In genomic region chr1:84697136-84697535, GRCm38 (mm10) we compare ENCODE assay signal across 10 mouse cellular contexts. TPM values are rescaled to one million over a fixed set of nuclear protein-coding genes. Genes with fewer than 3 reads are reported as not detected.
A peak's percentile ranks its signal among the peaks of the same experiment; 100 is the strongest.
DNase-seq lines count a peak whose midpoint lies in the region; ATAC-seq and TF ChIP-seq lines count a peak whose summit lies in the region.
"Had no signal": no experiment of that assay in that cellular context is flagged by ENCODE, and none has a peak within 500 bp of the region (broad histone marks: within the 10 kb centered on the region; RNA-seq: fewer than 3 reads in every experiment).

No protein-coding gene starts in this region.

- H3K36me3 ChIP-seq in kidney, embryonic 15.5 days = no peaks in the 10 kb centered on the region
- H3K36me3 ChIP-seq in hindbrain, embryonic 13.5 days = no peaks in the 10 kb centered on the region
- H3K36me3 ChIP-seq in liver, embryonic 14.5 days (replicated peaks; ENCODE audit: control insufficient read depth, insufficient read depth, low read depth) = no peaks in the 10 kb centered on the region
- H3K36me3 ChIP-seq: embryonic facial prominence, embryonic 13.5 days; lung, embryonic 15.5 days had no signal

- no peak overlapping the region for H3K4me3 ChIP-seq in kidney, embryonic 15.5 days (replicated peaks)
- no peak overlapping the region for H3K4me3 ChIP-seq in hindbrain, embryonic 13.5 days
- H3K4me3 ChIP-seq in liver, embryonic 14.5 days (ENCODE audit: insufficient read depth in 1 of 2, low read depth in 2 of 2, low read length in 2 of 2) = no peak overlapping the region
- H3K4me3 ChIP-seq: embryonic facial prominence, embryonic 13.5 days; lung, embryonic 15.5 days had no signal

- no peak for ATAC-seq in kidney, embryonic 15.5 days (replicated peaks; ENCODE audit: low FRiP score)
- ATAC-seq in hindbrain, embryonic 13.5 days (ENCODE audit: low FRiP score) = no peak
- no peak for ATAC-seq in liver, embryonic 14.5 days (ENCODE audit: insufficient read depth)
- ATAC-seq in granulocyte monocyte progenitor cell, adult 5-6 weeks (replicated peaks; ENCODE audit: poor library complexity, severe bottlenecking) = no peak

- H3K4me2 ChIP-seq in kidney, embryonic 15.5 days = no peak overlapping the region
- H3K4me2 ChIP-seq in hindbrain, embryonic 13.5 days = 0 out of 2 replicates have a peak overlapping the region, but pooled peaks have one; percentile 9
- no peak overlapping the region for H3K4me2 ChIP-seq in liver, embryonic 14.5 days (ENCODE audit: low read depth)
- H3K4me2 ChIP-seq: lung, embryonic 15.5 days had no signal

- no peak overlapping the region for H3K9ac ChIP-seq in kidney, embryonic 15.5 days
- no peak overlapping the region for H3K9ac ChIP-seq in hindbrain, embryonic 13.5 days
- no peak overlapping the region for H3K9ac ChIP-seq in liver, embryonic 14.5 days (replicated peaks)
- H3K9ac ChIP-seq: embryonic facial prominence, embryonic 13.5 days; lung, embryonic 15.5 days had no signal

- H3K27ac ChIP-seq in kidney, embryonic 15.5 days = no peak overlapping the region
- no peak overlapping the region for H3K27ac ChIP-seq in hindbrain, embryonic 13.5 days
- H3K27ac ChIP-seq in liver, embryonic 14.5 days = no peak overlapping the region
- H3K27ac ChIP-seq: embryonic facial prominence, embryonic 13.5 days; lung, embryonic 15.5 days had no signal

- H3K9me3 ChIP-seq in kidney, embryonic 15.5 days (replicated peaks) = no peaks in the 10 kb centered on the region
- H3K9me3 ChIP-seq in hindbrain, embryonic 13.5 days = no peaks in the 10 kb centered on the region
- no peaks in the 10 kb centered on the region for H3K9me3 ChIP-seq in liver, embryonic 14.5 days (ENCODE audit: control insufficient read depth, low read length)
- H3K9me3 ChIP-seq: embryonic facial prominence, embryonic 13.5 days; lung, embryonic 15.5 days had no signal

- DNase-seq in kidney, postnatal 10 days = peak; percentile 33
- DNase-seq in adipocyte (ENCODE audit: low spot score) = peak; percentile 51
- peak; percentile 76 to 86 for DNase-seq in cerebellum, postnatal 36 days
- peak in 2 of 3 experiments; percentile 15 to 23 for DNase-seq in liver, embryonic 14.5 days (ENCODE audit: low read depth in 3 of 3, low spot score in 3 of 3)
- peak; percentile 69 for DNase-seq in retina, postnatal 7 days (ENCODE audit: low read depth, low spot score)

- TF ChIP-seq EP300 in liver, embryonic 14.5 days (IDR thresholded peaks at IDR 0.05; ENCODE audit: low read depth) = no peak

- 2% methylated on average over 2 of the region's 2 CpGs for WGBS in kidney, embryonic 15.5 days
- WGBS in hindbrain, embryonic 13.5 days = 0% methylated on average over 2 of the region's 2 CpGs
- 1% methylated on average over 2 of the region's 2 CpGs for WGBS in liver, embryonic 14.5 days (ENCODE audit: insufficient replicate concordance)

- peaks cover 16% of the 10 kb centered on the region for H3K4me1 ChIP-seq in kidney, embryonic 15.5 days
- H3K4me1 ChIP-seq in hindbrain, embryonic 13.5 days (replicated peaks) = peaks cover 22% of the 10 kb centered on the region
- H3K4me1 ChIP-seq in liver, embryonic 14.5 days (replicated peaks; ENCODE audit: control insufficient read depth in 2 of 2, insufficient read depth in 2 of 2, low read length in 1 of 2) = no peaks in the 10 kb centered on the region

- TF ChIP-seq CTCF in liver, embryonic 14.5 days (IDR thresholded peaks at IDR 0.05; ENCODE audit: low read depth) = peak; percentile 46

- H3K27me3 ChIP-seq in kidney, embryonic 15.5 days = peaks cover 39% of the 10 kb centered on the region
- H3K27me3 ChIP-seq in hindbrain, embryonic 13.5 days = no peaks in the 10 kb centered on the region
- peaks cover 24% of the 10 kb centered on the region for H3K27me3 ChIP-seq in liver, embryonic 14.5 days (ENCODE audit: control insufficient read depth, insufficient read depth, low read length)

RNA-seq across cellular contexts. Expression of gene Dner, which starts 1.1 kb away (rescaled TPM):
- polyA plus RNA-seq in kidney, embryonic 15.5 days (2015; fragmentation: Nextera tagmentation; extraction: Ambion mirVana) = 1.3 and 2.5 TPM in 2 replicates
- polyA plus RNA-seq in hindbrain, embryonic 13.5 days (2015; fragmentation: Nextera tagmentation; extraction: Ambion mirVana) = 262 and 287 TPM in 2 replicates
- 0.02 and 0.17 TPM in 2 replicates for polyA plus RNA-seq in liver, embryonic 14.5 days (2012; rRNA removed)
- 0.27 TPM in 1 of 2 replicates, not detected in the other for polyA plus RNA-seq in liver, embryonic 14.5 days (2014; fragmentation: Nextera tagmentation; extraction: Ambion mirVana)
- total RNA-seq in granulocyte monocyte progenitor cell, adult 5-6 weeks (2014; fragmentation: Nextera tagmentation) = not detected in 2 replicates
- total RNA-seq in granulocyte monocyte progenitor cell, adult 5-6 weeks (2017) = not detected in 2 replicates

Comparison
In these comparisons a context has a peak if more than half of its experiments do, and no peak if none do; other contexts are left out.
1. DNase-seq: peak in every context shown above with its lines; median percentile 81 in cerebellum, postnatal 36 days; 69 in retina, postnatal 7 days; 51 in adipocyte; 33 in kidney, postnatal 10 days; 19 in liver, embryonic 14.5 days.
2. RNA of gene Dner, which starts 1.1 kb away (polyA plus RNA-seq): 262 to 287 TPM in hindbrain, embryonic 13.5 days; 1.3 to 2.5 TPM in kidney, embryonic 15.5 days and 0.02 to 0.27 TPM in liver, embryonic 14.5 days; every median in the first group is over 10 times any median in the second.